Mouse (Mus musculus) limb, embryonic 11.5 days (tissue): Measurements from ENCODE around the gene Gm15557. TPM values are rescaled to one million over a fixed set of nuclear protein-coding genes. Genes with fewer than 3 reads are reported as not detected.
"Not testable (repeated sequence)": the region's sequence is repeated elsewhere in the genome, so short reads cannot be mapped to it uniquely, and the experiment has no call there.

ENCODE experiments used
- ATAC-seq: fragments of 200-750 bp; cut with Nextera tagmentation; 2 replicates; pipeline ENCODE4 v1.8.0; 2017; ENCODE audit warnings: low read depth; ENCODE audit not compliant: insufficient number of reproducible peaks, low FRiP score, low TSS enrichment
- DNase-seq: peaks from one replicate; pipeline ENCODE4 v3.0.0-alpha.2; 2015; ENCODE audit warnings: low spot score
- H3K27ac ChIP-seq: fragments of 300-500 bp; sonication (generic); replicated peaks from 2 replicates; pipeline ENCODE4 v1.5.1; 2014; ENCODE audit warnings: low read depth, mild to moderate bottlenecking, low read length
- H3K27me3 ChIP-seq: fragments of 300-500 bp; sonication (generic); 2 replicates; pipeline ENCODE4 v1.6.1; 2014; ENCODE audit warnings: mild to moderate bottlenecking, low read length, mixed read lengths; ENCODE audit not compliant: control insufficient read depth, insufficient read depth
- H3K36me3 ChIP-seq: fragments of 300-500 bp; sonication (generic); 2 replicates; pipeline ENCODE4 v1.6.1; 2014; ENCODE audit warnings: mild to moderate bottlenecking, low read length, moderate library complexity, mixed read lengths; ENCODE audit not compliant: control insufficient read depth, insufficient read depth
- H3K4me1 ChIP-seq: fragments of 300-500 bp; sonication (generic); 2 replicates; pipeline ENCODE4 v1.6.1; 2014; ENCODE audit warnings: low read length, mixed read lengths; ENCODE audit not compliant: control insufficient read depth, insufficient read depth
- H3K4me2 ChIP-seq: fragments of 300-500 bp; sonication (generic); 2 replicates; pipeline ENCODE4 v1.6.1; 2014; ENCODE audit warnings: low read depth, mild to moderate bottlenecking, moderate library complexity; ENCODE audit not compliant: severe bottlenecking
- H3K4me3 ChIP-seq: fragments of 300-500 bp; sonication (generic); 2 replicates; pipeline ENCODE4 v1.5.1; 2014; ENCODE audit warnings: low read depth, low read length
- H3K9ac ChIP-seq: fragments of 300-500 bp; sonication (generic); 2 replicates; pipeline ENCODE4 v1.6.1; 2014; ENCODE audit warnings: mild to moderate bottlenecking, low read length
- H3K9me3 ChIP-seq: fragments of 300-500 bp; sonication (generic); 2 replicates; pipeline ENCODE4 v1.6.1; 2016; ENCODE audit warnings: low read length; ENCODE audit not compliant: control insufficient read depth
- WGBS: fragments of 180-500 bp; shearing (Covaris S2); extraction: QIAGEN DNeasy Blood & Tissue Kit; methylation state at CpG from one replicate; pipeline ENCODE4 v1.1.7; 2014; 5-methylcytosine and 5-hydroxymethylcytosine counted together
- polyA plus RNA-seq: library from polyadenylated mRNA; unstranded; fragments of >200 nt; fragmentation: Nextera tagmentation; extraction: Ambion mirVana; gene quantifications from 2 replicates; pipeline ENCODE4 v1.2.1, GENCODE M21; 2014

Gene Gm15557
- polyA plus RNA-seq, result 0.33 TPM in 1 of 2 replicates, not detected in the other

DNA sequence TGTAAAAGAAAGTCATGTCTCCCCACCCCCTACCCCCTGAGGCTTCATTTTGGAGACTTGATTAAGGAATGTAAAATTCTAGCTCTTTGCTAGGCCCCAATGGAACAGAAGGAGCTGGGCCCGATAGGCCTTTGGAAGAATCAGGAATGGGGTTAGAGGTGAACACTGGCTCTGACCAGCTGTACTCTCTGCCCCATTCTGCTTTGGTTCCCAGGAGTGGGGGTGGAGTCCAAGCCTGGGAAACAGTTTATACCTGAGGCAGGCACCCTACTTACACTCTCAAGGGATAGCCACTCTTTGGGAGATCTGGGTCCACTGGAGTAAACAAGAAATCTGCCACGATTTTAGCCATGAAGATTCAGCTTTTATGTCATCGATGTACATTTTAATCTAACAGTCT, at the start of gene Gm15557:
Gm15557 (plus strand) TSS at position 48 of the 400 bp plus-strand sequence.
- ATAC-seq (no peak), DNase-seq (no peak)
- H3K4me1 ChIP-seq, result peaks cover 20% of the 10 kb centered on the region
- H3K9ac ChIP-seq, result no peak within 1 kb of the TSS
- no peaks in the 10 kb centered on the region for H3K36me3 ChIP-seq
- no peaks in the 10 kb centered on the region for H3K27me3 ChIP-seq
- H3K27ac ChIP-seq, result no peak within 1 kb of the TSS
- no peaks in the 10 kb centered on the region for H3K9me3 ChIP-seq
- 87% methylated on average over 3 of the region's 3 CpGs for WGBS
- no peak within 1 kb of the TSS for H3K4me3 ChIP-seq
- H3K4me2 ChIP-seq, result no peak within 1 kb of the TSS

DNA sequence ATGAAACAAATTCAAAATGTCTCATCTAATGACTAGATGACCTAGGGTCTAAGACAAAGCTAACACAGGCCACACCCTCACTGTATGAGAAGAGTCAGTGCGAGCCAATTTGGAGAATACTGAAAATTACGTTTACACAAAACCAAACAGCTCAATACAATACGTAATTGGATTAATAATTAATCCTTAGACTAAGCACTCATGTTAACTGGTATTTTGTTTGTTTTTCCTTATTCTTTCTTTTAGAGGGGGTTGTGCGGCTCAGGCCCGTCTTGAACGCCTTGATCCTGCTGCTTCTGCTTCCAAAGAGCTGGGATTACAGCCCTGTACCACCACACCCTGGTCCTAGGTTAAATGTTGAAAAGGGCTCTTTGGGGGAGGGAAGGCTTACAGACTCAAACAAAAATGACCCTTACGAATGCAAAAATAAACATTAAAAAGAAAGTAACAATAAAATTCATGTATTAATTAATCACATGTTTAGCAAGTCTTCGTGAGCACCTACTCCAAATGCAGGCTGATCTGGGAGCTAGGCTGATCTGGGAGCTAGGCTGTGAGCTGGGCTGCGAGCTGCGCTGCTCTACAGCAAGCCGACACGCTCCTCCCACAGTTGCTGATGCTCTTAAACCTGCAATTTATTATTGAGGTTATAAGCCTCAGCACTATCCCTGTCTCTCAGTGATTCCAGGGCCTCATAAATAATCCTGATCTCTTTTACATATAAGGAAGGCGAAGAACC, 46.1 kb upstream of the Gm15557 start:
- no peak overlapping the region for H3K4me2 ChIP-seq
- WGBS, result 92% methylated on average over 13 of the region's 13 CpGs
- H3K36me3 ChIP-seq, result peaks cover 2% of the 10 kb centered on the region; the same call in 1 of the 2 replicates
- ATAC-seq (no peak), DNase-seq (no peak)
- H3K9ac ChIP-seq, result no peak overlapping the region
- H3K9me3 ChIP-seq, result no peaks in the 10 kb centered on the region
- no peaks in the 10 kb centered on the region for H3K4me1 ChIP-seq
- H3K27me3 ChIP-seq, result no peaks in the 10 kb centered on the region
- H3K27ac ChIP-seq, result no peak overlapping the region
- H3K4me3 ChIP-seq, result no peak overlapping the region

DNA sequence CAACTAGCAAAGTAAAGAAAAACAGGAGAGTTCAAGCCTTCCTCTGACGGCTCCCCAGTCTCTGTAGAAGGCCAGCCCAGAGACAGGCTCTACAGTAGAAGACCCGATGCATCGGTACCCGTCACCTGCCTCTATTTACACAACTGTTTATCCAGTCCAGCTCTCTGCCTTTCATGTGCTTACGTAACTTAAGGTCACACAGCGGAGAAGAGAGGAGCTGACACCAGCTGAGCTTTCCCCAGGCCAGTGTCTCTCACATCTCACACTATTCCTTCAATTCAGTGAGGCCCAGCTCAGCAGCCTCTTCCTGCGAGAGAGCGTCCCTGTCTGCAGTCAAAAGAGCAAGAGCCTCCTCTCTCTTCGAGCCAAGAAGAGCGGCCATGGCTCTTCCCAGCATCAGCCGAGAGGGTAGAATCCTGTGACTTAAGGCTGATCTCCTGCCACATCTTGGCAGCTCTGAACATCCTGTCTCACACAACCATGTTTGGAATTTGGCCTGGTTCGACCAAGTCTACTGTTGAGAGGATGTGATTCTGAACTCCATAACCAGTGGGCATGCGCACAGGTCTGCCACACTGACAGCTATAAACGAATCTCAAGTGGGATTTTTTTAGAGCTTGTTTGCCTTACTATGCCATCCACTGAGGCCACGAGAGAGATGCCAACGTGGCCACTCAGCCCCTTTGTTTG, 45.3 kb upstream of the Gm15557 start:
- Histone ChIP-seq H3K4me3 (no peak overlapping the region), H3K4me2 (no peak overlapping the region), H3K36me3 (peaks cover 2% of the 10 kb centered on the region; the same call in 1 of the 2 replicates), H3K9ac (no peak overlapping the region), H3K4me1 (no peaks in the 10 kb centered on the region), H3K27me3 (no peaks in the 10 kb centered on the region), H3K27ac (no peak overlapping the region), H3K9me3 (no peaks in the 10 kb centered on the region)
- DNase-seq (no peak), ATAC-seq (no peak)
- 93% methylated on average over 16 of the region's 16 CpGs for WGBS

DNA sequence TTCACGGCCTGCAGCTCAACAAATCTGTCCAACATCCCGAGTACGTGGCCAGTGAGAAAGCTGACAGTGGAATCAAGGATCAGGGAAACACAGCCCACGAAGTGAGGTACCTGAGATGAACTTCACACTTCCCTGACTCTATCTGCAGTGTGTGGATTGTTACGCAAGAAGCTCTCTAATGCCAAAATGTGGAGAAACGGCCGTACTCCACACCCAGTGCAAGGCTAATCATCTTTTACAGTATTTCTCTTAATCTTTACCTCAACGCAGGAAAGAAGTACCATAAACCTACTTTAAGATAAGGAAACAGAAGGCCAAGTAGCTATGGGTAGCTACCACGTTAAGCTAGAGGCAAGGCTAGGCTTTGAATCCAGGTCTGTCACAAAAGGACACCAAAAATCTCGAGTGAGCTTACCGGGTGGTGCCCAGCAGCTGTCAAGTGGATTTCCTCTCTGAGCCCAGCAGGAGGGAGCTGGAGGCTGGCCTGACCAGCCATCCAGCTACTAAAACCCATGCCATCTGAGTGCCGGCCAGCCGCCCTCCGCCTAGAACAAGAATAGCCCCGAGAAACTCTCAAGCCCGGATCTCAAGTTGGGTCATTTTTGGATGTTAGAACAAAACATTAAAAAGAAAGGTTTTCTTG, 37.4 kb upstream of the Gm15557 start:
- no peaks in the 10 kb centered on the region for H3K9me3 ChIP-seq
- WGBS, result 83% methylated on average over 16 of the region's 16 CpGs
- H3K4me3 ChIP-seq, result no peak overlapping the region
- no peaks in the 10 kb centered on the region; the same call in 1 of the 2 replicates for H3K36me3 ChIP-seq
- no peaks in the 10 kb centered on the region for H3K27me3 ChIP-seq
- H3K4me1 ChIP-seq, result no peaks in the 10 kb centered on the region
- no peak overlapping the region for H3K27ac ChIP-seq
- DNase-seq, result no peak
- ATAC-seq, result no peak
- no peak overlapping the region for H3K9ac ChIP-seq
- H3K4me2 ChIP-seq, result no peak overlapping the region

DNA sequence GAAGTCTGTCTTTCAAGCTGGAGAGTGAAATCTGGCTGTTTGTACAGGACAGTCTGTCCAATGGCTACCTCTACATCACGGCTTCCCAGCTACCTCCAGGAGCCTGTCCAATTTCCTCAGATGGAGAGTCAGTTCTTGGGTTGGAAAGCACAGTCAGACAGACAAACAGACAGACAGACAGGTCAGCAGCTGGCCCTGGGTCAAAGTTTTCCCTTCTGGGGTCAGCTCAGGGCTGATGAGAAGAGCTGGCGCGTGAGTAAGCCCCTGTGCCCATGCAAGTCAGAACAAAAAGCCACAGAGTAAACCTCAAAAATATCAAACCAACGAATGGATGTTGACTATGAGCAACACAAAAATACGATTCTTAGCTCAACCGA, 36.9 kb upstream of the Gm15557 start:
- DNase-seq (no peak), ATAC-seq (no peak)
- 96% methylated on average over 6 of the region's 6 CpGs for WGBS

DNA sequence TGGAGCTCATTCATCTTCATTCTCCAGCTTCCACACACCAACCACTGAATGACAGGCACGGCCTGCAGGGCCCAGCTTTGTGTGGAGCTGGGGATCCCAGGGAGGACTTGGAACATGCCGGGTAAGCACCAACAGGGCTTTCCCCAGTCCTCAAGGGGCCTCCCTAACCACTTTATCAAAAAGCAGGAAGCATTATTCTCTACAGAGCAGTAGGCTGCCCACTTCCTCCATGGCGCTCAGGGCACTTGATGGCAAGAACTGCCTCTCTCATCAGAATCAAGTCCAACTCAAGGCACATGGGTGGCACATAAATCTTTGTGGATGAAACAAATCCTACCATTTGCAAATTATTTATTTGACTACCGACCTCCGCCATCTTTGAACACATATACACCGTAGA, 25.8 kb upstream of the Gm15557 start:
- no peak overlapping the region for H3K4me3 ChIP-seq
- no peak overlapping the region for H3K9ac ChIP-seq
- WGBS, result 92% methylated on average over 6 of the region's 6 CpGs
- ATAC-seq (no peak), DNase-seq (no peak)
- no peaks in the 10 kb centered on the region for H3K4me1 ChIP-seq
- no peak overlapping the region for H3K4me2 ChIP-seq
- no peak overlapping the region for H3K27ac ChIP-seq
- no peaks in the 10 kb centered on the region for H3K27me3 ChIP-seq
- H3K9me3 ChIP-seq, result no peaks in the 10 kb centered on the region
- H3K36me3 ChIP-seq, result peaks cover 11% of the 10 kb centered on the region

More for the DNA sequence above, 36.9 kb upstream of the Gm15557 start:
- H3K9ac ChIP-seq, result no peak overlapping the region
- H3K36me3 ChIP-seq, result no peaks in the 10 kb centered on the region; the same call in 1 of the 2 replicates
- no peaks in the 10 kb centered on the region for H3K9me3 ChIP-seq
- no peak overlapping the region for H3K27ac ChIP-seq
- H3K27me3 ChIP-seq, result no peaks in the 10 kb centered on the region
- no peak overlapping the region for H3K4me3 ChIP-seq
- H3K4me2 ChIP-seq, result no peak overlapping the region
- no peaks in the 10 kb centered on the region for H3K4me1 ChIP-seq

DNA sequence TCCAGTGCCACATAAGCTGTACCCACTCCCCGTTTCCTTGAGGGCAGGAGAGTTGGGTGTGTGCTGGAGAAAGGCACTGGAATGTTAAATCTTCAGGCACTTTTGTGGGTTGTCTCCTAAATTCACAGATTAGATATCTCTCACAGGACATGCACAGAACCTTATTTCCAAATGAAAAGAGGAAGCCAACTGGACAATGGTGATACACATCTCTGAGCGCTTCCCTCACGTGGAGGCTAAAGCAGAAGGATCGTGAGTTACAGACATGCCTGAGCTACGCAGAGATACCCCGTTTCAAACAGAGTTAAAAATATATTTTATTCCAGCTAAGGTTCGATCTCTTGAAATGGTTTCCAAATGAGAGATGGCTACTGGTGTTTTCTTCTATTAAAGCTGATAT, 17.4 kb upstream of the Gm15557 start:
- no peak overlapping the region for H3K4me2 ChIP-seq
- H3K4me1 ChIP-seq, result no peaks in the 10 kb centered on the region
- H3K27ac ChIP-seq, result no peak overlapping the region
- ATAC-seq, result no peak
- H3K27me3 ChIP-seq, result no peaks in the 10 kb centered on the region
- H3K9me3 ChIP-seq, result no peaks in the 10 kb centered on the region
- DNase-seq, result no peak
- peaks cover 3% of the 10 kb centered on the region; the same call in 1 of the 2 replicates for H3K36me3 ChIP-seq
- 97% methylated on average over 7 of the region's 7 CpGs for WGBS
- H3K9ac ChIP-seq, result no peak overlapping the region
- H3K4me3 ChIP-seq, result no peak overlapping the region

DNA sequence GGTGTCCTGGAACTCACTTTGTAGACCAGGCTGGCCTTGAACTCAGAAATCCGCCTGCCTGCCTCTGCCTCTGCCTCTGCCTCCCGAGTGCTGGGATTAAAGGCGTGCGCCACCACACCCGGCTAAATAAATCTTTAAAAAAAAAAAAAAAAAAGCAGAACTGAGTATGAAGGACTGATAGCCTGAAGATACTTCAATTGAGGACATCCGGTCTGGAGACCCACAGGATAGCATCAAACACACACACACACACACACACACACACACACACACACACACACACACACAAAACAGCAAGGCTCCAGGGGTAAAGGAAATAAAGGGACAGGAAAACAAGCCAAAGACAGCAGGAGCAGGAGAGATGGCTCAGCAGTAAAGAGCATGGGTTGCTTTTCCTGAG, 15.3 kb upstream of the Gm15557 start:
- not testable (repeated sequence) for H3K4me3 ChIP-seq, ATAC-seq, H3K27me3 ChIP-seq, H3K4me2 ChIP-seq, DNase-seq, H3K9me3 ChIP-seq, H3K27ac ChIP-seq, H3K36me3 ChIP-seq, H3K4me1 ChIP-seq, H3K9ac ChIP-seq
- WGBS, result 93% methylated on average over 6 of the region's 6 CpGs
